ENCODE assay signal across 10 mouse cellular contexts in genomic region chr9:121350601-121351000, GRCm38 (mm10). TPM values are rescaled to one million over a fixed set of nuclear protein-coding genes. Genes with fewer than 3 reads are reported as not detected.
DNase-seq lines count a peak whose midpoint lies in the region; ATAC-seq and TF ChIP-seq lines count a peak whose summit lies in the region.
"Had no signal": no experiment of that assay in that cellular context is flagged by ENCODE, and none has a peak within 500 bp of the region (broad histone marks: within the 10 kb centered on the region; RNA-seq: fewer than 3 reads in every experiment).

No protein-coding gene starts in this region.

- WGBS in heart, adult 2 months = 18% methylated on average over 3 of the region's 3 CpGs
- 69% methylated on average over 2 of the region's 3 CpGs for WGBS in midbrain, embryonic 10.5 days
- 35% methylated on average over 3 of the region's 3 CpGs for WGBS in midbrain, embryonic 11.5 days
- 34% methylated on average over 3 of the region's 3 CpGs for WGBS in heart, embryonic 16.5 days
- 40% methylated on average over 3 of the region's 3 CpGs for WGBS in stomach, embryonic 16.5 days
- 56% methylated on average over 3 of the region's 3 CpGs for WGBS in liver, embryonic 11.5 days

- H3K9ac ChIP-seq in heart, adult 2 months (ENCODE audit: low read depth, low read length) = peak overlapping the region; percentile 64
- no peak overlapping the region for H3K9ac ChIP-seq in midbrain, embryonic 11.5 days (ENCODE audit: low read length)
- peak overlapping the region; percentile 56 for H3K9ac ChIP-seq in heart, embryonic 16.5 days (ENCODE audit: low read length)
- H3K9ac ChIP-seq in stomach, embryonic 16.5 days (ENCODE audit: low read length) = 0 out of 2 replicates have a peak overlapping the region, but pooled peaks have one; percentile 4
- H3K9ac ChIP-seq in liver, embryonic 11.5 days (ENCODE audit: low read depth, low read length) = no peak overlapping the region

- TF ChIP-seq EP300 in heart, adult 2 months (IDR thresholded peaks at IDR 0.05; ENCODE audit: insufficient read depth, low read depth, low read length) = no peak

- H3K4me3 ChIP-seq in heart, adult 2 months = no peak overlapping the region
- no peak overlapping the region for H3K4me3 ChIP-seq in midbrain, embryonic 10.5 days
- H3K4me3 ChIP-seq in midbrain, embryonic 11.5 days (ENCODE audit: low read depth, low read length) = no peak overlapping the region
- H3K4me3 ChIP-seq in heart, embryonic 16.5 days (ENCODE audit: low read length) = no peak overlapping the region
- no peak overlapping the region for H3K4me3 ChIP-seq in stomach, embryonic 16.5 days (replicated peaks; ENCODE audit: low read length)
- no peak overlapping the region for H3K4me3 ChIP-seq in liver, embryonic 11.5 days (ENCODE audit: low read depth, low read length)

- no peak for TF ChIP-seq POLR2A in heart, adult 2 months (IDR thresholded peaks at IDR 0.05; ENCODE audit: insufficient read depth, low read depth, low read length)

- peaks cover 23% of the 10 kb centered on the region for H3K36me3 ChIP-seq in heart, adult 2 months (ENCODE audit: control insufficient read depth, insufficient read depth, low read length)
- peaks cover 10% of the 10 kb centered on the region for H3K36me3 ChIP-seq in midbrain, embryonic 10.5 days
- H3K36me3 ChIP-seq in midbrain, embryonic 11.5 days (ENCODE audit: control insufficient read depth, insufficient read depth, low read length) = no peaks in the 10 kb centered on the region
- no peaks in the 10 kb centered on the region for H3K36me3 ChIP-seq in heart, embryonic 16.5 days (ENCODE audit: control insufficient read depth, insufficient read depth)
- H3K36me3 ChIP-seq in stomach, embryonic 16.5 days (ENCODE audit: control insufficient read depth, insufficient read depth, low read length) = no peaks in the 10 kb centered on the region
- H3K36me3 ChIP-seq in liver, embryonic 11.5 days (ENCODE audit: control insufficient read depth, insufficient read depth, low read length) = no peaks in the 10 kb centered on the region

- H3K79me2 ChIP-seq in heart, adult 2 months (replicated peaks; ENCODE audit: control insufficient read depth, insufficient read depth, low read length) = peaks cover 5% of the 10 kb centered on the region

- H3K4me1 ChIP-seq in heart, adult 2 months (ENCODE audit: control insufficient read depth, insufficient read depth, low read length) = peaks cover 62% of the 10 kb centered on the region
- peaks cover 75% of the 10 kb centered on the region for H3K4me1 ChIP-seq in midbrain, embryonic 10.5 days
- H3K4me1 ChIP-seq in midbrain, embryonic 11.5 days (ENCODE audit: control insufficient read depth, insufficient read depth, low read length) = peaks cover 36% of the 10 kb centered on the region
- H3K4me1 ChIP-seq in heart, embryonic 16.5 days (ENCODE audit: control insufficient read depth, insufficient read depth, low read length) = peaks cover 80% of the 10 kb centered on the region
- H3K4me1 ChIP-seq in stomach, embryonic 16.5 days (ENCODE audit: control insufficient read depth, insufficient read depth, low read length) = peaks cover 62% of the 10 kb centered on the region
- peaks cover 24% of the 10 kb centered on the region for H3K4me1 ChIP-seq in liver, embryonic 11.5 days (replicated peaks; ENCODE audit: control insufficient read depth, insufficient read depth, low read length)

- DNase-seq in heart, adult 2 months = peak in 1 of 2 experiments; percentile 55
- no peak for DNase-seq in heart, postnatal 4 days
- DNase-seq in midbrain, embryonic 10.5 days (ENCODE audit: low spot score) = no peak
- no peak for DNase-seq in midbrain, embryonic 11.5 days (ENCODE audit: low spot score, missing footprints)
- no peak for DNase-seq in liver, embryonic 11.5 days (ENCODE audit: low spot score)
- DNase-seq in layer of hippocampus, postnatal 10 days (ENCODE audit: low spot score in 2 of 2) = no peak
- DNase-seq: adrenal gland, adult 2 months had no signal

- no peak for TF ChIP-seq CTCF in heart, adult 2 months (IDR thresholded peaks at IDR 0.05)

- H3K27me3 ChIP-seq in heart, adult 2 months (ENCODE audit: control insufficient read depth, insufficient read depth, low read length) = no peaks in the 10 kb centered on the region
- H3K27me3 ChIP-seq in midbrain, embryonic 10.5 days (ENCODE audit: low read depth, poor library complexity, severe bottlenecking) = no peaks in the 10 kb centered on the region
- H3K27me3 ChIP-seq in midbrain, embryonic 11.5 days (ENCODE audit: control insufficient read depth, insufficient read depth, low read length) = no peaks in the 10 kb centered on the region
- no peaks in the 10 kb centered on the region for H3K27me3 ChIP-seq in heart, embryonic 16.5 days (ENCODE audit: control insufficient read depth, insufficient read depth, low read length)
- no peaks in the 10 kb centered on the region for H3K27me3 ChIP-seq in stomach, embryonic 16.5 days (ENCODE audit: control insufficient read depth, insufficient read depth, low read length)
- H3K27me3 ChIP-seq in liver, embryonic 11.5 days (replicated peaks; ENCODE audit: control insufficient read depth, insufficient read depth, low read length) = no peaks in the 10 kb centered on the region

- no peaks in the 10 kb centered on the region for H3K9me3 ChIP-seq in midbrain, embryonic 10.5 days (replicated peaks)
- H3K9me3 ChIP-seq in midbrain, embryonic 11.5 days (ENCODE audit: control insufficient read depth, low read length) = no peaks in the 10 kb centered on the region
- no peaks in the 10 kb centered on the region for H3K9me3 ChIP-seq in heart, embryonic 16.5 days (replicated peaks; ENCODE audit: control insufficient read depth, low read length)
- H3K9me3 ChIP-seq in stomach, embryonic 16.5 days (replicated peaks; ENCODE audit: control insufficient read depth, low read length) = no peaks in the 10 kb centered on the region
- H3K9me3 ChIP-seq in liver, embryonic 11.5 days (ENCODE audit: control insufficient read depth, low read length) = no peaks in the 10 kb centered on the region

- no peak for ATAC-seq in midbrain, embryonic 11.5 days (ENCODE audit: low FRiP score)
- ATAC-seq in heart, embryonic 16.5 days (replicated peaks; ENCODE audit: extremely low read depth, insufficient read depth, low FRiP score) = no peak
- ATAC-seq in stomach, embryonic 16.5 days (ENCODE audit: insufficient read depth, low FRiP score) = no peak
- ATAC-seq in liver, embryonic 11.5 days (replicated peaks; ENCODE audit: low FRiP score) = no peak

- H3K27ac ChIP-seq in heart, adult 2 months = peak overlapping the region; percentile 99
- H3K27ac ChIP-seq in midbrain, embryonic 10.5 days (replicated peaks) = peak overlapping the region; percentile 72
- H3K27ac ChIP-seq in midbrain, embryonic 11.5 days (ENCODE audit: low read depth, low read length) = no peak overlapping the region; the same call in 1 of the 2 replicates
- peak overlapping the region; percentile 73 for H3K27ac ChIP-seq in heart, embryonic 16.5 days (ENCODE audit: low read length)
- no peak overlapping the region; the same call in 1 of the 2 replicates for H3K27ac ChIP-seq in stomach, embryonic 16.5 days (ENCODE audit: low read length)
- no peak overlapping the region for H3K27ac ChIP-seq in liver, embryonic 11.5 days (ENCODE audit: low read depth, low read length)
- H3K27ac ChIP-seq: macrophage had no signal

- H3K4me2 ChIP-seq in midbrain, embryonic 11.5 days = no peak overlapping the region
- no peak overlapping the region for H3K4me2 ChIP-seq in heart, embryonic 16.5 days (ENCODE audit: low read depth, low read length)
- H3K4me2 ChIP-seq in stomach, embryonic 16.5 days (ENCODE audit: low read depth, low read length) = no peak overlapping the region
- H3K4me2 ChIP-seq in liver, embryonic 11.5 days = no peak overlapping the region

- intact Hi-C loops in heart, adult 2 months (cut with DNase I) = no loop called here

RNA-seq across cellular contexts. Expression of gene Trak1, which starts 53.3 kb away (rescaled TPM):
- 100 to 1,000 TPM; 276 to 302 TPM for total RNA-seq in heart, adult 2 months (2021)
- polyA plus RNA-seq in heart, adult 2 months (2012; rRNA removed) = 170 and 204 TPM in 2 replicates
- total RNA-seq in heart, postnatal 4 days (2021) = 100 to 1,000 TPM; 288 to 301 TPM
- 26.5 and 29.7 TPM in 2 replicates for polyA plus RNA-seq in midbrain, embryonic 10.5 days (2016; fragmentation: Nextera tagmentation; extraction: Ambion mirVana)
- polyA plus RNA-seq in midbrain, embryonic 11.5 days (2014; fragmentation: Nextera tagmentation; extraction: Ambion mirVana) = 19.2 and 20.5 TPM in 2 replicates
- 42.4 and 48.9 TPM in 2 replicates for polyA plus RNA-seq in heart, embryonic 16.5 days (2015; fragmentation: Nextera tagmentation; extraction: Ambion mirVana)
- polyA plus RNA-seq in stomach, embryonic 16.5 days (2015; fragmentation: Nextera tagmentation; extraction: Ambion mirVana) = 24.1 and 25.1 TPM in 2 replicates
- 11.2 and 13.1 TPM in 2 replicates for polyA plus RNA-seq in liver, embryonic 11.5 days (2014; fragmentation: Nextera tagmentation; extraction: Ambion mirVana)
- 100 to 1,000 TPM; 207 to 210 TPM for total RNA-seq in layer of hippocampus, postnatal 10 days (2021)

Comparison
In these comparisons a context has a peak if more than half of its experiments do, and no peak if none do; other contexts are left out.
1. H3K27ac ChIP-seq: peak in heart, adult 2 months (single experiment), midbrain, embryonic 10.5 days (single experiment) and heart, embryonic 16.5 days (single experiment); none in midbrain, embryonic 11.5 days (single experiment), stomach, embryonic 16.5 days (single experiment) and liver, embryonic 11.5 days (single experiment).
2. H3K9ac ChIP-seq: peak in heart, adult 2 months (single experiment), heart, embryonic 16.5 days (single experiment) and stomach, embryonic 16.5 days (single experiment); none in midbrain, embryonic 11.5 days (single experiment) and liver, embryonic 11.5 days (single experiment).